Mouse (Mus musculus) large intestine, adult 2 months (tissue): Measurements from ENCODE around the gene Cox8c. TPM values are rescaled to one million over a fixed set of nuclear protein-coding genes. Genes with fewer than 3 reads are reported as not detected.

Source experiments
- polyA plus RNA-seq: library from polyadenylated mRNA; depleted of rRNA; stranded (reverse); fragments of >200 nt; gene quantifications from 2 replicates; pipeline ENCODE4 v1.2.3, GENCODE M21; 2012; rRNA removed

Gene Cox8c
- polyA plus RNA-seq, 1 experiment, result not detected

Other genes with a start within 250 kb of the Cox8c start
- gene Itpk1, start 194.4 kb upstream of the Cox8c start, polyA plus RNA-seq, result 205 and 268 TPM in 2 replicates
- gene Moap1, start 155.7 kb upstream of the Cox8c start, polyA plus RNA-seq, result 0.45 and 0.74 TPM in 2 replicates
- gene Tmem251, start 155.6 kb upstream of the Cox8c start, polyA plus RNA-seq, result 2.8 TPM in 2 replicates
- not detected in 2 replicates for gene Gm28051, start 141.6 kb upstream of the Cox8c start, polyA plus RNA-seq
- gene Gon7, start 141.5 kb upstream of the Cox8c start, polyA plus RNA-seq, result 8.0 and 10.3 TPM in 2 replicates
- 8.5 and 10.3 TPM in 2 replicates for gene Ubr7, start 141.3 kb upstream of the Cox8c start, polyA plus RNA-seq
- 3.0 and 3.6 TPM in 2 replicates for gene Gm20604, start 140.6 kb upstream of the Cox8c start, polyA plus RNA-seq
- 5.6 and 12.4 TPM in 2 replicates for gene Btbd7, start 20.8 kb upstream of the Cox8c start, polyA plus RNA-seq
- gene Unc79, start 49.5 kb downstream of the Cox8c start, polyA plus RNA-seq, result 0.15 and 0.22 TPM in 2 replicates